Mouse (Mus musculus) lung, adult 10 weeks (tissue): ENCODE data around the gene Rnf114. TPM values are rescaled to one million over a fixed set of nuclear protein-coding genes. Genes with fewer than 3 reads are reported as not detected.

Experiments used
- polyA plus RNA-seq: library from polyadenylated mRNA; stranded (reverse); fragments of 350-450 nt; fragmentation: Illumina TruSeq; extraction: RNeasy Lipid Tissue Mini Kit (QIAGEN cat#74804); gene quantifications from one replicate; pipeline ENCODE4 v1.2.3, GENCODE M21; 2014; ENCODE audit warnings: low read depth, low replicate concordance; ENCODE audit not compliant: insufficient read depth

Rnf114 gene
- polyA plus RNA-seq: 73.4 TPM

DNA sequence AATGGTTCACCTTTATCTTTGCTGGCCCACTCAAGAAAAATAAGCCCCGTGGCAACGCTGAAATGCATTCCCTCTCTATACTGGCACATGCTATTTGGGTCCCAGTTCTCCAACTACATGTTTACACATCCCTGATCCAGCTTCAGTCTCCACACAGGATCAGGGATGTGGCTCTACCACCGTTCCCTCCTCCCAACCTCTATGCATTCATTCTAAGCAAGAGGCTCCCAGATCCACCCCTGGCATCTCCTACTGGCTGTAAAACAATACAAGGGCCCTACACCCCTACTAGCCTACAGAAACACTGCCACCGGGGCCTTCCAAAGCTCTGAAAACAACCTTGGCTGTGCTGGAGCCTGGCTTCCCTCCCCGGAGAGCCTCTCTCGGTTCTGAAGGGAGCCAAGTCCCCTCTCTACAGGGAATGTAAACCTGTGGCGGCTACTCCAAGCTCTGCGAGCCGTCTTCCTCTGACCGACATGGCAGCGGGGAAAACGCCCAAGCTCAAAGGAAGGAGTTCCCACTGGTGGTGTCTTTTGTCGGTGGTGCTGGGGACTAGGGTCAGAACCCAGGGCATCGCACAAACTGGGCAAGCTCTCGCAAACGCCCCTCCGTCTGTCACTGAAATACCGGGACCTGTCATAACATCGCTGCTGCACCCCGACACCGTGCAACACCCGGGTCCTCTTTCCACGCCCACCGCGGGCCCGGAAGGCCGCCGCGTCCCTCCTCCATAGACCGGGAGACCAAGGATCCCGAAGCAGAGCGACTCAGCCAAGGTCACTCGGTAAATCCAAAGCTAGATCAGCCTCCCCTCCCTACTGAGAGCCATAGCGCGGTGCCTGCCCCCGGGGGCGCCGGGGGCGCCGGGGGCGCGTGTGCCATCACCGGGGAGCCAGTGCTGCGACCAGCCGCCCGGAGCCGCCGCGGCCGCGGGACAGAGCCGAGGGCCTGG is at the start of gene Rnf114:
Gene Rnf114 (plus strand): TSS at position 889 of the 952 bp plus-strand sequence.

DNA sequence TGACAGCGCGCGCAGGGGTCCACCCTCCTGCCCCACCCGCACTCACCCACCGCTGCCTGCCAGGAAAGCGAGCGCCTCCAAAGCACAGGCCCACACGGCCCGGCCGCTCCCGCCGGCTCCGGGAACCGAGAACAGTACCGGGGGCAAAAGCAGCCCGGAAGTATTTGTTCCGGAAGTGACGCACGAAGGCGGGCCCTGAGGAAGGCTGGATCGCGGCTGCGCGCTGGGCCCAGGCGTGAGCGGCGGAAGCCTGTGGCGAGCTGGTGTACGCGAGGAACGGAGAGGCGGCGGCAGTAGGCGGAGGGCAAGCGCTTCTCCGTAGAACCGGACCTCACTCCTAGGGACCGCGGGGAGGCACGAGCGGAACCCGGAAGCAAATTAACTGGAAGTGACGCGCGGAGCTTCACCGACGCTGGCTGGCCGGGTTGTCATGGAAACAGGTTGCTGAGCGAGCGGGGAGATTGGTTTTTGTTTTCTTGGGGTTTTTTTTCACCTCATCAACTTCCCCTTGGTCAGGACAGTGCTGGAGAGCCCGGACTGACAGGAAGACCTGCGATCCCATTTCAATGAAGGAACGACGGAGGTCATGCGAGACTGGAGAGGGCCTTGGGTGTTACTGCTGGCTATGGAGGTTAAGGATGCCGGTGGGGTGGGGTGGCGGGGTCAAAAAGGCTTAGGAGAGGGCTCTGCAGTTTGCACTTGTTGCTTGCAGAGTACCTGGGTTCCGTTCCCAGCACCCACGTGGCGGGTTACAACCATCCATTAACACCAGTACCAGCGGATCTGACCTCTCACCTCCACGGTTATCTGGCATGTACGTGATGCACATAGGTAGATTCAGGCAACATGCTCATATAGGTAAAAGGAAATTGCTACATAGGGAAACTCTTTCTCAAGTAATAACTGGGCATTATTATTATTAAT is 530 bp downstream of the Rnf114 start, which contains the start of gene Spata2:
Gene Spata2 (minus strand): TSS at position 175 of the 924 bp plus-strand sequence.

DNA sequence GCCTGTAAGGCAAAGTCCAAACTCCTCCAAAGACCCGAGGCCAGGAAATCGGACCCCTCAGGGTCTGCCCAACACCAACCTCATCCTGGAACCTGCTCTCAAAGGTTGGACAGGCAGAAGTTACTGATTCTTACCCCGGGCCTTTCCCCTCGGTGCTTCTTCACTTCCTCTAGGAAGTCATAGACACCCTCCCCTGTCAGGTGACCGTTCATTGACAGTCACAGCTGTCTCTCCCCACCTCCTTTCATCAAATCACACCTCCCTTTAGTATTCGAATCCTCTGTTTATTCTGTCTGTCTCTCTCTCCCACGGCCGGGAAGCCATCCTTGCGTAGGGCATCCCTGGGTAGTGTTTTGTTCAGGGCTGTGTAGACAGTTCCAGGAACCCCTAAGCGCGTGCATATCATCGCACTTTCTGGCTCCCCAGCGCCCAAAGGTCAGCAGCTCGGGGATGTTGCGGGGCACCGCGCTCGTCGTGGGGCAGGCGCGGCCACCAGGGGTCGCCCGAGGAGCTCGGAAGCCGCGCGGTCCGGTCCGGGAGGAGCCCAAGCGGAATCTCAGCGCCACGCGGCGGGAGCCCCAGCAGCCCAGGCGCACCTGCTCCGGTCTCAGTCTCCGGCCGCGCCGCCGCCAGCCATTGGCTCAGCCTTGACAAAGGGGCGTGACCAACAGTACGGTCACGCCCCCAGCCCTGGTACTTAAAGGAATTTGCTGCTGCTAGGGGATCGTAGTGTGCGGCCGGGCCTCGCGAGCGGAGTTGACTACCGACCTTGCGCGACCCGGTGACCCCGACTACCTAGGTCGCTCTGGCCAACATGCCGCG is 45.2 kb downstream of the Rnf114 start, which contains the start of gene Snai1:
Gene Snai1 (plus strand): TSS at position 720 of the 822 bp plus-strand sequence.

Other genes with a start within 250 kb of the Rnf114 start
- gene B4galt5, start 143.5 kb upstream of the Rnf114 start, polyA plus RNA-seq: 9.6 TPM
- gene Slc9a8, start 70.9 kb upstream of the Rnf114 start, polyA plus RNA-seq: 9.5 TPM
- gene Spata2, start 242 bp downstream of the Rnf114 start, polyA plus RNA-seq: 8.1 TPM
- gene Snai1, start 45.5 kb downstream of the Rnf114 start, polyA plus RNA-seq: 11.2 TPM
- gene Ube2v1, start 139.4 kb downstream of the Rnf114 start, polyA plus RNA-seq: 99.7 TPM
- gene Gm20431, start 168.9 kb downstream of the Rnf114 start, polyA plus RNA-seq: not detected
- gene Cebpb, start 196.3 kb downstream of the Rnf114 start, polyA plus RNA-seq: 51.4 TPM
- 34.3 TPM for gene Tmem189, start 197.2 kb downstream of the Rnf114 start, polyA plus RNA-seq